Mouse (Mus musculus): ENCODE data around the gene Olfr1006. TPM values are rescaled to one million over a fixed set of nuclear protein-coding genes. Genes with fewer than 3 reads are reported as not detected.

Gene Olfr1006
- polyA plus RNA-seq, 1 experiment from 2014 or later: not detected

Other genes with a start within 250 kb of the Olfr1006 start
- gene Olfr994, start 242.3 kb downstream of the Olfr1006 start, polyA plus RNA-seq (2014; fragmentation: Nextera tagmentation; extraction: Ambion mirVana): 0.22 TPM in 1 of 2 replicates, not detected in the other
- gene Olfr995, start 235.1 kb downstream of the Olfr1006 start, polyA plus RNA-seq (2014; fragmentation: Nextera tagmentation; extraction: Ambion mirVana): not detected in 2 replicates
- gene 4833423E24Rik, start 159.7 kb downstream of the Olfr1006 start, polyA plus RNA-seq (2014; fragmentation: Nextera tagmentation; extraction: Ambion mirVana): 0.13 and 0.29 TPM in 2 replicates
- not detected in 2 replicates for gene Olfr996, start 99.6 kb downstream of the Olfr1006 start, polyA plus RNA-seq (2014; fragmentation: Nextera tagmentation; extraction: Ambion mirVana)
- not detected in 2 replicates for gene Olfr998, start 89.8 kb downstream of the Olfr1006 start, polyA plus RNA-seq (2014; fragmentation: Nextera tagmentation; extraction: Ambion mirVana)
- not detected in 2 replicates for gene Olfr1000, start 66.9 kb downstream of the Olfr1006 start, polyA plus RNA-seq (2014; fragmentation: Nextera tagmentation; extraction: Ambion mirVana)
- not detected in 2 replicates for gene Olfr1002, start 28.1 kb downstream of the Olfr1006 start, polyA plus RNA-seq (2014; fragmentation: Nextera tagmentation; extraction: Ambion mirVana)
- not detected in 2 replicates for gene Olfr154, start 14.3 kb downstream of the Olfr1006 start, polyA plus RNA-seq (2014; fragmentation: Nextera tagmentation; extraction: Ambion mirVana)
- not detected in 2 replicates for gene Olfr1008, start 10.7 kb upstream of the Olfr1006 start, polyA plus RNA-seq (2014; fragmentation: Nextera tagmentation; extraction: Ambion mirVana)
- not detected in 2 replicates for gene Olfr1009, start 36.7 kb upstream of the Olfr1006 start, polyA plus RNA-seq (2014; fragmentation: Nextera tagmentation; extraction: Ambion mirVana)
- gene Olfr1012, start 84.0 kb upstream of the Olfr1006 start, polyA plus RNA-seq (2014; fragmentation: Nextera tagmentation; extraction: Ambion mirVana): not detected in 2 replicates
- not detected in 2 replicates for gene Olfr1013, start 88.3 kb upstream of the Olfr1006 start, polyA plus RNA-seq (2014; fragmentation: Nextera tagmentation; extraction: Ambion mirVana)
- gene Olfr1014, start 93.9 kb upstream of the Olfr1006 start, polyA plus RNA-seq (2014; fragmentation: Nextera tagmentation; extraction: Ambion mirVana): not detected in 2 replicates
- gene Olfr1015, start 103.2 kb upstream of the Olfr1006 start, polyA plus RNA-seq (2014; fragmentation: Nextera tagmentation; extraction: Ambion mirVana): not detected in 2 replicates
- not detected in 2 replicates for gene Olfr1016, start 123.8 kb upstream of the Olfr1006 start, polyA plus RNA-seq (2014; fragmentation: Nextera tagmentation; extraction: Ambion mirVana)
- not detected in 2 replicates for gene Olfr1018, start 139.7 kb upstream of the Olfr1006 start, polyA plus RNA-seq (2014; fragmentation: Nextera tagmentation; extraction: Ambion mirVana)
- not detected in 2 replicates for gene Olfr1019, start 166.7 kb upstream of the Olfr1006 start, polyA plus RNA-seq (2014; fragmentation: Nextera tagmentation; extraction: Ambion mirVana)
- not detected in 2 replicates for gene Olfr1020, start 168.3 kb upstream of the Olfr1006 start, polyA plus RNA-seq (2014; fragmentation: Nextera tagmentation; extraction: Ambion mirVana)
- not detected in 2 replicates for gene Olfr1022, start 189.8 kb upstream of the Olfr1006 start, polyA plus RNA-seq (2014; fragmentation: Nextera tagmentation; extraction: Ambion mirVana)
- gene Olfr1023, start 206.9 kb upstream of the Olfr1006 start, polyA plus RNA-seq (2014; fragmentation: Nextera tagmentation; extraction: Ambion mirVana): not detected in 2 replicates
- not detected in 2 replicates for gene Olfr1024, start 226.3 kb upstream of the Olfr1006 start, polyA plus RNA-seq (2014; fragmentation: Nextera tagmentation; extraction: Ambion mirVana)
- gene Olfr1025-ps1, start 236.4 kb upstream of the Olfr1006 start, polyA plus RNA-seq (2014; fragmentation: Nextera tagmentation; extraction: Ambion mirVana): not detected in 2 replicates
- not detected in 2 replicates for gene Olfr1026, start 242.8 kb upstream of the Olfr1006 start, polyA plus RNA-seq (2014; fragmentation: Nextera tagmentation; extraction: Ambion mirVana)

All from hindbrain, embryonic 14.5 days (tissue).